23 mouse cellular contexts compared by ENCODE assay signal in the genomic region with DNA sequence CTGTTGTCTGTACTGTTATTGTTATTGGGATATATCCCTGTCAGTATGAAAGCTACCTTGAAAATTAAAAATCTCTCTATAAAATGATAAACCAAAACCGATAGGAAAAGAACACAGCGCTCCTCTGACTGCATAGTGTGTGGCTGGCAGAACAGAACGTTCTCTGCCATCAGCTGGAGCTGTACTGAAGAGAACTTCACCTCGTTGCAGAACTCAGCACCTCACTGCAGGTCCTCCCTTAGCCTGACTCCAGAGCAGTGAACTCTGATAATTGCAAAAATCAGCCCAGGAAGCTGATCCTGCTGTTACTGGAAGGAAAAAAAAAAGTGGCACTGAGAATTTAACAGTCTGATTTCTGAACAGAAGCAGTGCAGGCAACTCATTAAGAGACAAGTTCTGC. TPM values are rescaled to one million over a fixed set of nuclear protein-coding genes. Genes with fewer than 3 reads are reported as not detected.
A peak's percentile ranks its signal among the peaks of the same experiment; 100 is the strongest.
DNase-seq lines count a peak whose midpoint lies in the region; ATAC-seq and TF ChIP-seq lines count a peak whose summit lies in the region.
"Had no signal": no experiment of that assay in that cellular context is flagged by ENCODE, and none has a peak within 500 bp of the region (broad histone marks: within the 10 kb centered on the region; RNA-seq: fewer than 3 reads in every experiment).

No protein-coding gene starts in this region.

- H3K27ac ChIP-seq in forebrain, embryonic 15.5 days (replicated peaks): peak overlapping the region; percentile 27; the same call in 1 of the 2 replicates
- no peak overlapping the region for H3K27ac ChIP-seq in forebrain, postnatal 0 days (ENCODE audit: low read depth, low read length)
- peak overlapping the region; percentile 63 for H3K27ac ChIP-seq in layer of hippocampus, adult 2 months
- H3K27ac ChIP-seq: embryonic facial prominence, embryonic 12.5 days; embryonic facial prominence, embryonic 15.5 days; gastrocnemius, adult 2 months; hindbrain, embryonic 12.5 days; hindbrain, embryonic 15.5 days had no signal

- no peaks in the 10 kb centered on the region for H3K27me3 ChIP-seq in forebrain, embryonic 15.5 days
- no peaks in the 10 kb centered on the region for H3K27me3 ChIP-seq in forebrain, postnatal 0 days (ENCODE audit: insufficient read depth, low read length)
- H3K27me3 ChIP-seq: embryonic facial prominence, embryonic 12.5 days; embryonic facial prominence, embryonic 15.5 days; hindbrain, embryonic 12.5 days; hindbrain, embryonic 15.5 days had no signal

- H3K4me2 ChIP-seq in forebrain, embryonic 15.5 days (replicated peaks): no peak overlapping the region
- H3K4me2 ChIP-seq in forebrain, postnatal 0 days (ENCODE audit: low read depth): no peak overlapping the region
- H3K4me2 ChIP-seq: embryonic facial prominence, embryonic 12.5 days; embryonic facial prominence, embryonic 15.5 days; heart, embryonic 11.5 days; hindbrain, embryonic 12.5 days; hindbrain, embryonic 15.5 days had no signal

- DNase-seq in forebrain, postnatal 0 days: no peak
- no peak for DNase-seq in layer of hippocampus, adult 2 months (ENCODE audit: low spot score in 2 of 2)
- no peak for DNase-seq in layer of hippocampus, adult 11-12 months (ENCODE audit: low spot score)
- DNase-seq in testis, postnatal 14 days (ENCODE audit: low spot score): peak; percentile 11
- no peak for DNase-seq in testis, postnatal 10 days (ENCODE audit: low spot score)
- no peak for DNase-seq in right cerebral cortex, postnatal 36 days (ENCODE audit: low spot score in 2 of 2)
- DNase-seq: adrenal gland, adult 2 months; adrenal gland, postnatal 14 days; cerebellum, adult 11-12 months; cerebellum, adult 9-10 months; gastrocnemius, adult 2 months; gastrocnemius, postnatal 14 days; heart, adult 11 months had no signal

- whole genome bisulfite sequencing in forebrain, embryonic 15.5 days: 75% methylated on average over 4 of the region's 4 CpGs
- WGBS in forebrain, postnatal 0 days: 70% methylated on average over 4 of the region's 4 CpGs

- no peak overlapping the region for H3K4me3 ChIP-seq in forebrain, embryonic 15.5 days
- H3K4me3 ChIP-seq in forebrain, postnatal 0 days (ENCODE audit: low read depth, low read length): no peak overlapping the region
- no peak overlapping the region for H3K4me3 ChIP-seq in layer of hippocampus, adult 2 months
- H3K4me3 ChIP-seq: embryonic facial prominence, embryonic 12.5 days; embryonic facial prominence, embryonic 15.5 days; gastrocnemius, adult 2 months; hindbrain, embryonic 12.5 days; hindbrain, embryonic 15.5 days had no signal

- H3K36me3 ChIP-seq in forebrain, embryonic 15.5 days: no peaks in the 10 kb centered on the region
- H3K36me3 ChIP-seq in forebrain, postnatal 0 days (ENCODE audit: insufficient read depth): no peaks in the 10 kb centered on the region
- H3K36me3 ChIP-seq: embryonic facial prominence, embryonic 12.5 days; embryonic facial prominence, embryonic 15.5 days; hindbrain, embryonic 12.5 days; hindbrain, embryonic 15.5 days had no signal

- H3K4me1 ChIP-seq in forebrain, embryonic 15.5 days: peaks cover 12% of the 10 kb centered on the region; the same call in 1 of the 2 replicates
- H3K4me1 ChIP-seq in forebrain, postnatal 0 days (ENCODE audit: insufficient read depth): 0 out of 2 replicates have a peak, but pooled peaks cover 3% of the 10 kb centered on the region
- H3K4me1 ChIP-seq: embryonic facial prominence, embryonic 12.5 days; embryonic facial prominence, embryonic 15.5 days; hindbrain, embryonic 12.5 days had no signal

- no peak for ATAC-seq in forebrain, embryonic 15.5 days (replicated peaks)
- ATAC-seq in forebrain, postnatal 0 days: no peak
- ATAC-seq: CD4-positive, CD25-positive, alpha-beta regulatory T cell, adult 4 months had no signal

- no peaks in the 10 kb centered on the region for H3K9me3 ChIP-seq in forebrain, embryonic 15.5 days
- H3K9me3 ChIP-seq in forebrain, postnatal 0 days (ENCODE audit: low read length): no peaks in the 10 kb centered on the region
- H3K9me3 ChIP-seq: embryonic facial prominence, embryonic 12.5 days; embryonic facial prominence, embryonic 15.5 days; hindbrain, embryonic 12.5 days; hindbrain, embryonic 15.5 days had no signal

- no peak for TF ChIP-seq CTCF in forebrain, postnatal 0 days (IDR thresholded peaks at IDR 0.05; ENCODE audit: low read depth)
- TF ChIP-seq CTCF in layer of hippocampus, adult 2 months (conservative IDR thresholded peaks at IDR 0.05): no peak

- H3K9ac ChIP-seq in forebrain, embryonic 15.5 days (replicated peaks): no peak overlapping the region
- H3K9ac ChIP-seq in forebrain, postnatal 0 days: no peak overlapping the region
- H3K9ac ChIP-seq: embryonic facial prominence, embryonic 12.5 days; embryonic facial prominence, embryonic 15.5 days; hindbrain, embryonic 12.5 days; hindbrain, embryonic 15.5 days had no signal

RNA-seq across cellular contexts. Expression of a gene that starts 14.4 kb away (rescaled TPM):
- 4.6 and 4.9 TPM in 2 replicates for polyA plus RNA-seq in forebrain, embryonic 15.5 days (2015; fragmentation: Nextera tagmentation; extraction: Ambion mirVana)
- 4.7 and 6.4 TPM in 2 replicates for total RNA-seq in forebrain, postnatal 0 days (2014; rRNA removed)
- 5.0 and 5.3 TPM in 2 replicates for polyA plus RNA-seq in forebrain, postnatal 0 days (2015; fragmentation: Nextera tagmentation; extraction: Ambion mirVana)
- 10 to 100 TPM; 31.1 to 34.2 TPM for total RNA-seq in layer of hippocampus, adult 2 months (2021)
- total RNA-seq: common myeloid progenitor, adult 5-6 weeks; hematopoietic stem cell, adult 5-6 weeks; MEL had no signal
- polyA plus RNA-seq: CD4-positive, CD25-positive, alpha-beta regulatory T cell, adult 4 months had no signal
